Mouse (Mus musculus) cerebellum, adult 11 months (tissue): ENCODE data around the gene Paqr7.
A peak's percentile ranks its signal among the peaks of the same experiment; 100 is the strongest.

Experiments used
- DNase-seq: peaks from one replicate; pipeline ENCODE4 v3.0.0; 2022

Gene Paqr7

DNA sequence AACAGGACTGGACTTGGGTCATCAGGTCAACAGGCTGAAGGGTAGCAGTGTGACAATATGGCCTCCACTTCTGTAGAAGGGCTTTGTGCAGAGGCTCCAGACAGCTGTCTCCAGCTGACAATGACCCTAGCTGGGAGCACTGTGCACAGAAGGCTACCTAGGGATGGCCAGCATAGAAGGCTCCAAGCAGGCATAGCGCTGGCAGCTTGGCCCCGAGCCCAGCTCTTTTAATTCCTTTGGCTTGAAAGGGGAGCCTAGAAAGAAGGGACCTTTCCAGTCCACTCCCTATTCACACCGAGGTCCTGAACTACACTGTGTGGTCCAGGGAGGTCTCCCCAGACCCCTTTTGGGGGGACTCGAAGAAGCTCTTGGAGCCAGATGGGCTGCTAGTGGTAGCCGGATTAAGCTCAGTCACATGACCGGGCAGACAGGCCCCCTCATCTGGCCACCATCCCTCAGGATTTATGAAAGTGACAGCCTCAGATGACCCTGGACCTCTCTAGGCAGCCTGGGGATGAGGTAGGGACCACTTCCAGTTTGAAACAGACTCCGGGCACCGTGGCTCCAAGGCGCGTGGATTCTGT is 42.6 kb downstream of the Paqr7 start:
- DNase-seq, result no peak

DNA sequence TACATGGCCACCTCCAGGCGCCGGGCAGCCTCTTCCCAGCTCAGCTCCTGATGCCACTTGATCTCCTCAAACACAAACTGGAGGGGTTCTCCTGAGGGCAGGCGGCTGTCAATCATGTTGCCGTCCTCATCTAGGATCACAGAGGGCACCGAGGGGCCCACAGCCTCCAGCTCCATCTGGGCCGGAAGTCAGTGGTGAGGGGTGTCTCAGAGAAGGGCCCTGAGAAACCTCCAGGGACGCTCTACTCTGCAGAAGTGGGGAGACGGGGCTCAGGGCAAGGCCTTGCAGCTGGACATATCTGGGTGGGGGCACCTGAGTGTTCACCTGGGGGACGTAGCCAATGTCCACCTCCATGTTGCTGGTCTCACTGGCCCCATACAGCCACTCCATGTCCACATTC is 46.2 kb downstream of the Paqr7 start:
- DNase-seq, result no peak

DNA sequence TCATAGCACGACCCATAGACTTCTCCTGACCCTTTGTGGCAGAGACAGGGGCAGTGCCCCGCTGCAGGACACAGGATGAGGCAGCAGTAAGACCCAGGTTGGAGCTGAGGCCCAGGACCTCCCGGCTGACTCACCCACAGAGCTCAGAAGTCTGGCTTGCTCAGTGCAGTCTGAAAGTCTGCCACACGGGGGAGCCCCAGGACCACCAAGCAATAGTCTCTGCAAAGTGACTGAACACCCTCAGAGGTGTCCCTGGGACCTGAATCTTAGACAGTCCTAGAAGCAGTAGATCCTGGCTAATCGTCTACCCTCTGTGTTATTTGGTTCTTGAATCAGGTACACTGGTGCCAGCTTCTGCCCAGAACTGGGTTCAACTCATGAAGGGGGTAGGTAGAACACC is 46.8 kb downstream of the Paqr7 start:
- DNase-seq, result peak; percentile 92

DNA sequence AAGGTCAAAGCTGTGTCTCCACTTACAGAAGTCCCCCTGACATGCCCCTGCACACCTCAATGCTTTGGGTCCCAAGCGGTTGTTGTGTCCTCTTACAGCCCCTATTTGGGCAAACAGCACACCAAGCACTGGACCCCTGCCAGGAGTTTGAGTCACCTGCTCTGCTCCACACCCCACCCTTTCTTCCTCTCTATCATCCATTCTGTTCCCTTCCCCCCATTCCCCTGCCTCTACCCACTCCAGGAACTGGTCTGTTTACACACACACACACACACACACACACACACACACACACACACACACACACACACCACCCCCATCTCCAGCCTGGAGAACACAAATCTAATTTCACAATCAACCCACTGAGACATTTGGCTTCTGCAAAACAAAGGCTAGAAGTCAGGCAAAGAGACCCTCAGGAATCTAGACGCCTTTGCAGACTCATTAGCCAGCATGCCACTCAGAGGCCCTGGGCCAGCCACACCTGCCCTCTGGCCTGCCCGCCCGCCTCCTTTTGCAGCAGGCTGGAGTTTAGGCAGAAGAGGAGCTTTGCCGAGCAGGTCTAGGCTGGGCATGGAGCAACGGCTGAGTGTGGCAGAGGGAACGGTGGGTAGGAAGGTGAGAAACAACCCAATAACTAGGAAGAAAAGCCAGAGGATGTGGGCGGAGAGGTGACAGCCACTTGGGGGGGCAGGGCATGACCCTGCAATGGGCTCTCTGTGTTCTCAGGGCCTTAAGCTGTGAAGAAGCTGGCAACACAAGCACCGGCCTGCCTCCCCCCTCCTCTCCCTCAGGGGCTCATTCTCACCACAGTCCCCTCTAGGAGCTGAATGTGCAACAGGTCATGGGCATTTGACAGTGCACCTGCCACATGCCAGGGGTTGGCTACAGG is 50.6 kb downstream of the Paqr7 start:
- no peak for DNase-seq

DNA sequence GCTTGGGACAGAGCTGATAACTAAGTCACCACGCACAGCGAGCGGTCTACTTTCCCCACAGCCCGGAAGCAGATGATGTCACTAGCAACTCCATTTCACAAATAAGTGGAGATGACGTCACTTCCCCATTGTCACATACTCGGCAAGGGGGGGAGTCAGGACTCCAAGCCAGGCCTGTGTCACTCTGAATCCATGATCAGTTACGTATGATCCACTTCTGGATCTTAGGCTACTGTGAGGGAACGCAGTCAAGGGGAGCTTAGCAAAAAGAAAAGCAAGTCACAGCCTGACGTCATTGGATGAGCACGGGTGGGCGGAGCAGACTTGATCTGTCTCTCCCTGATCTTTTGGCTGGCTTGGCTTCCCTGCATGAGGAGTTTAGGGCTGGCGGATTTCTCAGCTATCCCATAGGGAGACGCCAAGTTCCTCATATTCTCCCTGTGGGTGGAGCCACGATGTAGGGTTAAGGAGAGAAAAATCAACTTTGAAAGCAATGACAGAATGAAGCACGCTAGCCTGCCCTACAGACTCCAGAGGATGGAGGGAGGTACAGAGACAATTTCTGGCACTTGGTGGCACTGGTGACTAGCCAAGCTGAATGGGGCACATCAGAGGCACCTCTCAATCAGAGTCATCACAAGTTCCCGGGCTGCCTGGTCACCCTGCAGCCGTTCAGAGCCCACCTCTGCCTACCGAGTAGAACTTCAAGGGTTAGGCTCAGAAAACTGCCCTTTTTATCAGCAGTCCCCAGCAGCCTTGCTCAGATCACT is 51.9 kb downstream of the Paqr7 start:
- no peak for DNase-seq

DNA sequence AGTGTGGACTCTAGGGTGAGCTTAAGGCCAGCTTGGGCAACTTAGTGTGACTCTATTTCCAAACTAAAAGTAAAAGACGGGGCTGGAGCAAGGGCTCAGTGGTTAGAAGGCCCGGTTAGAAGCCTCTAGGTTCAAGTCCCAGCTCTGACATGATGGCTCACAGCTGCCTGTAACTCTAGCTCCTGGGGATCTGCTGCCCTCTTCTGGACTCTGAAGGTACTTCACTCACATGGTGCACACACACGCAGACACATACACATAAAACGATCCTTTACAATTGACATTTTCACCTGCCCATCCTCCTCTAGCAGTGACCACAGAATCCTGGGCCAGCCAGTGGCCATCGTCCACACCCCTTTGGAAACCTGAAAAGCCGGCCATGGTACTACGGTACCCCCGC is 53.4 kb downstream of the Paqr7 start:
- DNase-seq, result no peak

DNA sequence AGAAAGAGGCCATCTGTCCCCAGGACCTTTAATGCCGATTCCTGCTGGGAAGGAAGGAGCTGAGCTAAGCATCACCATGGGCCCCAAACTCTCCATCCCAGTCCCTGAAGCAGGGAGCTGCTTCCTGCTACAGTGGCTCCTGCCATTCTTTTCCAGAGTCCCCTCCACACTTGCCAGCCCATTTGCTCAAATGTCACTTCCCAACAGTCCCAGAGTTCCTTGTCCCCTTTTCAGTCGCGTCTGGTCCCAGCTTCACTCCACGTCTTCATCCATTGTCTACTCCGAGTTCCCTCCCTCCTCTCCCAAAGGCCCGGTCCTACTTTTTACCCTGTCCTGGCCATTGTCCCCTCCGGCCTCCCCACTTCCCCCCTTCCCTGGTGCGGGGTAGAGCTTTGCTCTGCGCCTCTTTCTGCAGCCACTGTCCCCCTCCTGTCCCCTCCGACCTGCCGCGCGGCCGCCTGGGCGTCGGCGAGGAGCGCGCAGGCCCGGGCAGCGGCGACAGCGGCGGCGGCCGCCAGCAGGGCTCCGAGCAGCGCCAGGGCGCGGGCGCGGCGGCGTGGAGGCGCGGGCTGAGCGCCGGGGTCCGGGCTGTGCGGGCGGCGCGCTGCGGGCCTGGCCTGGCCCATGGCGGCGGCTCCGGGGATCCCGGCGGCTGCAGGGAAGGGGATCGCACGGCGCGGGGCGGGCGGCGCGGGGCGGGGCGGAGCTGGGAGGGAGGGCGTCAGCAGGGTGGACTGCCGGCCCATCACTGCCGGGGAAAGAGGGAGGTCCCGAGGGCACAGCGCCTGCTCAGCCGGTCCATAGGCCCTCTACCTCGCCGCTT is 55.2 kb downstream of the Paqr7 start, which contains the start of gene Selenon:
Gene Selenon, minus strand, starts transcription at position 673 of the 823 bp plus-strand sequence.
- DNase-seq, result peak; percentile 67

DNA sequence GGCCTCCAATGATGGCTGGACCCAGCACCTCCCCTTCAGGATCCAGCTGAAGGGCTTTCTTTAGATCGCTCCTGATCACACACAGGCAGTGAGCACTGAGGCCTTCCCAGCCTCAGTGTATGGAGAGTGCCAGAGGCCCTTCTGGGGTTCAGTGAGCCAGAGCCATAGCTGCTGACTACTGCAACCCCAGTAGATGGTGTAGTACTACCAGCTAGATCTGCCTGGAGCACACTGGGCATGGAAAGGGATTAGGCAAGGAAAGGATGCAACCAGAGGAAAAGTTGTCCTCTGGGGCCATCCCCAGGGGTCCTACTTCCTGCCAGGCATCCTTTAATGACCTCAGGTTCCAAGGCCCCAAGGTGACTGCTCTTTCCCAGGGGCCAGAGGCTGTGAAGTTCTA is 57.1 kb downstream of the Paqr7 start:
- no peak for DNase-seq

DNA sequence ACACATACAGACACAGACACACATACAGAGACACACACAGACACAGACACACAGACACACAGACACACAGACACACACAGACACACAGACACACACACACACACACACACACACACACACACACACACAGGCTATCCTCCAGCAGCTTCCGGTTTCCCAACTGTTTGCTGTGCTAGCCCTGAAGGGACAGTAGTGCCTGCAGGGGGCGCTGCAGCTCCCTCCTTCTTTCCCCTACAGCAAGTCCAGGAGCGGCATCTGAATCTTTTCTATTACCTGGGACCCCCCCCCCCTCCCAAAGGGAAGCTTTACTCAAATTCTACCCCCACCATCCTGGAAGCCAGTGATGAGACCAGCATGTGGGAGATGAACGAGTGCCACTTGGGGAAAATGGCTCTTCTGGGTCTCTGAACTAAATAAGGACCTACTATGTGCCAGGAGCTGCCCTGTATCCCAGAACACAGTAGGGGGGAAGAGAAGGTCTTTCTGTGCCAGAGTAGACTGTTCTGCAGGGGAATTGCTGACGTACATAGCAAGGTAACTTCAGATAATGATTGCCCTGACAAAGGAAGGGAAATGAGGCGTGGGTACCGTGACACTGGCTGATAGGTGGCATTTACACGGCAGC is 59.6 kb downstream of the Paqr7 start:
- no peak for DNase-seq

DNA sequence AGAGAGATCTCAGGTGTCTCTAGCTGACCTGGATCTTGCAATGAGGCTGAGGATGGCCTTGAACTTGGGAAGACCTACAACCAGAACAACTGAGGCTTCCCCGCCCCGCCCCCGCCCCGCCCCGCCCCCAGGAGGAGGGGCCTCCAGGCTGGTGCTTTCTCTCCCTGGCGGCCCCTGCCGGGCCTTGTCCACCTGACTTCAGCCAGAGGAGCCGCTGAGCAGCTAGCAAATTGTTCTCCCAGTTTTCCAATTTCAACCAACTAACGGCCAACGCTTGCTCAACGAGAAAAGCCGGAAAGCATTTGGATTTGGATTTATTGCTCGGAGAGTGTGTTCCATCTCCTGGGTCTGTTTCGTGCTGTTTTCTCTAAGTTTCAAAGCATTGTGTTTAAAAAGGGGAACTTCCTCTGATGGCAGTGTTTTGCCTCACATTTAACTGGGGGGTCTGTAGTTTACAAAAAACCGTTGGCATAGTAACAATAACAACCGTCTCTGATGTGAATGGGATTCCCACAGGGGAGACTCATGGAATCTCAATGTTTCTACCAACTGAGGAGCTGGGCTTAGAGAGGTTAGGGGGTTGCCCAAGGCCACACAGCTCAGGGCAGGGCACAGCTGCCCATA is 61.2 kb downstream of the Paqr7 start:
- DNase-seq, result no peak

DNA sequence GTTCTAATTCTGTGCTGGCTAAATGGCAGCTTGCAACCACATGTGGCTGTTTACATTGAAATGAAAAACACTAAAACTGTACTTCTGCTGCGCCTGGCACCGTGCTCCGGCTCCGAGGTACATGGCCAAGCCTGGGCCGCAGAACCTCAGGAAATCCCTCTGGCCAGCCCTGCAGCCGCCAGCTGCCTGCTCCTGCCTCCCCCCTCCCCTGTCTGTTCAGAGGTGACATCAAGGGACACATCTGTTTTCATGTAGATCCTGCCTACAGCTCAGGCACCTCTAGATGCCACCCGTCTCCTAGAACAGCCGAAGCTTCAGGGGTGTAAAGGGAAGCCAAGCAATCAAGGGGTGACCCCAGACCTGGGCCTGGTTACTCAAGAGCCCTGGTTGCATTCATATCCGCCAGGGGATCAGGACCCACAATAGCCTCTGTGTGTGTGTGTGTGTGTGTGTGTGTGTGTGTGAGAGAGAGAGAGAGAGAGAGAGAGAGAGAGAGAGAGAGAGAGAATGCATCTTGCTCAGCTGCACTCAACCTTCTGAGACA is 62.1 kb downstream of the Paqr7 start:
- no peak for DNase-seq

DNA sequence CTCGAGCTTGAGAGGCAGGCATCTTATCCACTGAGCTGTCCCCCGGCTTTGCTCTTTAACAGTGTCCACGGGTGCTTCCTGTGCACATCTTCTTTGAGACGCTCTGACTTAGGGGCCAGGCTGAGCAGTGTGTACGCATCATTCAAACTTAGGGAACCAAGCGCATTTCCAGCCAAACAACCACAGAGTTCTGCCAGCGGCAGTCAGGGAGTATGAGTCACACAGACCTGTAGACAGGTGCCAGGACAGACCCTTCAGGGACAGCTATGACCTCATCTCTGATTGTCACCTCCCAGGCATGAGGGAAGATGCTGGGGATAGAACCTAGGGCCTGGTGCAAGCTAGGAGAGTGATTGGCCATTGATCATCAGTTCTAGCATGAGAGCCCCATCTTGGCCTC is 62.7 kb downstream of the Paqr7 start:
- no peak for DNase-seq
